Comparison of ENCODE assay signal across 26 mouse cellular contexts in genomic region chr1:82437273-82437672, GRCm38 (mm10).
DNase-seq lines count a peak whose midpoint lies in the region; ATAC-seq and TF ChIP-seq lines count a peak whose summit lies in the region.
"Had no signal": no experiment of that assay in that cellular context is flagged by ENCODE, and none has a peak within 500 bp of the region (broad histone marks: within the 10 kb centered on the region; RNA-seq: fewer than 3 reads in every experiment).

No protein-coding gene starts in this region.

- H3K27me3 ChIP-seq in forebrain, embryonic 15.5 days = no peaks in the 10 kb centered on the region
- H3K27me3 ChIP-seq in forebrain, embryonic 12.5 days = no peaks in the 10 kb centered on the region
- H3K27me3 ChIP-seq in forebrain, postnatal 0 days (ENCODE audit: insufficient read depth, low read length) = no peaks in the 10 kb centered on the region
- H3K27me3 ChIP-seq in forebrain, embryonic 11.5 days (ENCODE audit: control insufficient read depth, insufficient read depth, low read length) = no peaks in the 10 kb centered on the region
- no peaks in the 10 kb centered on the region for H3K27me3 ChIP-seq in midbrain, postnatal 0 days (ENCODE audit: insufficient read depth, low read length)
- H3K27me3 ChIP-seq in midbrain, embryonic 10.5 days (ENCODE audit: low read depth, poor library complexity, severe bottlenecking) = no peaks in the 10 kb centered on the region
- H3K27me3 ChIP-seq: CH12.LX; embryonic facial prominence, embryonic 13.5 days; embryonic facial prominence, embryonic 15.5 days; Patski had no signal

- no peak for ATAC-seq in cerebellum, adult (ENCODE audit: insufficient number of reproducible peaks, low FRiP score, low TSS enrichment)
- ATAC-seq in forebrain, embryonic 15.5 days (replicated peaks) = peak; percentile 51; the same call in 1 of the 2 replicates
- no peak for ATAC-seq in forebrain, embryonic 12.5 days (ENCODE audit: low FRiP score)
- ATAC-seq in forebrain, postnatal 0 days = peak; percentile 19; the same call in 1 of the 2 replicates
- ATAC-seq in forebrain, embryonic 11.5 days (replicated peaks; ENCODE audit: low FRiP score) = no peak
- no peak for ATAC-seq in midbrain, postnatal 0 days (ENCODE audit: low FRiP score)
- ATAC-seq: activated CD4-positive, CD25-positive, alpha-beta regulatory T cell, adult 4 months; CD4-positive, CD25-positive, alpha-beta regulatory T cell, adult 4 months; Patski had no signal

- H3K4me3 ChIP-seq in forebrain, embryonic 15.5 days = no peak overlapping the region
- H3K4me3 ChIP-seq in forebrain, embryonic 12.5 days (replicated peaks) = no peak overlapping the region
- H3K4me3 ChIP-seq in forebrain, postnatal 0 days (ENCODE audit: low read depth, low read length) = no peak overlapping the region
- H3K4me3 ChIP-seq in forebrain, embryonic 11.5 days (ENCODE audit: low read depth, low read length) = no peak overlapping the region
- H3K4me3 ChIP-seq in midbrain, postnatal 0 days (ENCODE audit: low read depth, low read length) = no peak overlapping the region
- H3K4me3 ChIP-seq in midbrain, embryonic 10.5 days = no peak overlapping the region
- H3K4me3 ChIP-seq: embryonic facial prominence, embryonic 13.5 days; embryonic facial prominence, embryonic 15.5 days; erythroblast, embryonic 14.5 days had no signal

- WGBS in forebrain, embryonic 15.5 days = 57% methylated on average over 3 of the region's 3 CpGs
- WGBS in forebrain, embryonic 12.5 days = 71% methylated on average over 3 of the region's 3 CpGs
- WGBS in forebrain, postnatal 0 days = 44% methylated on average over 3 of the region's 3 CpGs
- WGBS in forebrain, embryonic 11.5 days = 82% methylated on average over 3 of the region's 3 CpGs
- 61% methylated on average over 3 of the region's 3 CpGs for WGBS in midbrain, postnatal 0 days
- WGBS in midbrain, embryonic 10.5 days = 89% methylated on average over 3 of the region's 3 CpGs

- no peaks in the 10 kb centered on the region for H3K9me3 ChIP-seq in forebrain, embryonic 15.5 days
- H3K9me3 ChIP-seq in forebrain, embryonic 12.5 days = no peaks in the 10 kb centered on the region
- no peaks in the 10 kb centered on the region for H3K9me3 ChIP-seq in forebrain, postnatal 0 days (ENCODE audit: low read length)
- H3K9me3 ChIP-seq in forebrain, embryonic 11.5 days (ENCODE audit: control insufficient read depth, low read length) = no peaks in the 10 kb centered on the region
- no peaks in the 10 kb centered on the region for H3K9me3 ChIP-seq in midbrain, postnatal 0 days (ENCODE audit: low read length)
- no peaks in the 10 kb centered on the region for H3K9me3 ChIP-seq in midbrain, embryonic 10.5 days (replicated peaks)
- H3K9me3 ChIP-seq: embryonic facial prominence, embryonic 13.5 days; embryonic facial prominence, embryonic 15.5 days; G1E had no signal

- no peak overlapping the region for H3K4me2 ChIP-seq in forebrain, embryonic 15.5 days (replicated peaks)
- no peak overlapping the region for H3K4me2 ChIP-seq in forebrain, embryonic 12.5 days
- no peak overlapping the region for H3K4me2 ChIP-seq in forebrain, postnatal 0 days (ENCODE audit: low read depth)
- no peak overlapping the region for H3K4me2 ChIP-seq in forebrain, embryonic 11.5 days (ENCODE audit: low read depth, low read length, severe bottlenecking)
- H3K4me2 ChIP-seq in midbrain, postnatal 0 days (ENCODE audit: low read depth, low read length, poor library complexity, severe bottlenecking) = no peak overlapping the region
- H3K4me2 ChIP-seq: embryonic facial prominence, embryonic 13.5 days; embryonic facial prominence, embryonic 15.5 days had no signal

- H3K9ac ChIP-seq in forebrain, embryonic 15.5 days (replicated peaks) = no peak overlapping the region
- H3K9ac ChIP-seq in forebrain, embryonic 12.5 days = no peak overlapping the region
- H3K9ac ChIP-seq in forebrain, postnatal 0 days = no peak overlapping the region
- H3K9ac ChIP-seq in forebrain, embryonic 11.5 days (ENCODE audit: low read length) = no peak overlapping the region
- no peak overlapping the region for H3K9ac ChIP-seq in midbrain, postnatal 0 days (replicated peaks; ENCODE audit: low read length, poor library complexity, severe bottlenecking)
- H3K9ac ChIP-seq: embryonic facial prominence, embryonic 13.5 days; embryonic facial prominence, embryonic 15.5 days had no signal

- no peaks in the 10 kb centered on the region for H3K36me3 ChIP-seq in forebrain, embryonic 15.5 days
- no peaks in the 10 kb centered on the region for H3K36me3 ChIP-seq in forebrain, embryonic 12.5 days (replicated peaks)
- H3K36me3 ChIP-seq in forebrain, postnatal 0 days (ENCODE audit: insufficient read depth) = no peaks in the 10 kb centered on the region
- H3K36me3 ChIP-seq in forebrain, embryonic 11.5 days (ENCODE audit: control insufficient read depth, insufficient read depth, low read length) = no peaks in the 10 kb centered on the region
- H3K36me3 ChIP-seq in midbrain, postnatal 0 days (ENCODE audit: insufficient read depth, low read length) = no peaks in the 10 kb centered on the region
- H3K36me3 ChIP-seq in midbrain, embryonic 10.5 days = no peaks in the 10 kb centered on the region
- H3K36me3 ChIP-seq: embryonic facial prominence, embryonic 13.5 days; embryonic facial prominence, embryonic 15.5 days had no signal

- peak; percentile 18 to 38 for DNase-seq in cerebellum, postnatal 10 days
- no peak for DNase-seq in forebrain, postnatal 0 days
- DNase-seq in forebrain, embryonic 11.5 days (ENCODE audit: low spot score) = no peak
- peak; percentile 6 for DNase-seq in midbrain, postnatal 0 days (ENCODE audit: low spot score)
- no peak for DNase-seq in midbrain, embryonic 10.5 days (ENCODE audit: low spot score)
- DNase-seq: adrenal gland, adult 8-10 months; adrenal gland, postnatal 14 days; adrenal gland, postnatal 36 days; B cell, adult 2 months; cerebellum, adult 11-12 months; cerebellum, adult 2 months; cerebellum, adult 9-10 months; cerebellum, postnatal 14 days; cerebellum, postnatal 36 days; embryo, embryonic 11 days had no signal

- no peak overlapping the region for H3K27ac ChIP-seq in forebrain, embryonic 15.5 days (replicated peaks)
- no peak overlapping the region for H3K27ac ChIP-seq in forebrain, embryonic 12.5 days
- H3K27ac ChIP-seq in forebrain, postnatal 0 days (ENCODE audit: low read depth, low read length) = no peak overlapping the region
- H3K27ac ChIP-seq in forebrain, embryonic 11.5 days (ENCODE audit: low read depth, low read length) = no peak overlapping the region
- no peak overlapping the region for H3K27ac ChIP-seq in midbrain, postnatal 0 days (ENCODE audit: low read depth, low read length)
- H3K27ac ChIP-seq in midbrain, embryonic 10.5 days (replicated peaks) = no peak overlapping the region
- H3K27ac ChIP-seq: embryonic facial prominence, embryonic 13.5 days; embryonic facial prominence, embryonic 15.5 days had no signal

- peaks cover 10% of the 10 kb centered on the region for H3K4me1 ChIP-seq in forebrain, embryonic 15.5 days
- peaks cover 4% of the 10 kb centered on the region for H3K4me1 ChIP-seq in forebrain, embryonic 12.5 days
- H3K4me1 ChIP-seq in forebrain, postnatal 0 days (ENCODE audit: insufficient read depth) = no peaks in the 10 kb centered on the region; the same call in 1 of the 2 replicates
- H3K4me1 ChIP-seq in forebrain, embryonic 11.5 days (replicated peaks; ENCODE audit: control insufficient read depth, insufficient read depth, low read length) = no peaks in the 10 kb centered on the region
- no peaks in the 10 kb centered on the region for H3K4me1 ChIP-seq in midbrain, postnatal 0 days (ENCODE audit: insufficient read depth, low read length)
- H3K4me1 ChIP-seq in midbrain, embryonic 10.5 days = peaks cover 4% of the 10 kb centered on the region; the same call in 1 of the 2 replicates

- no peak for TF ChIP-seq CTCF in forebrain, postnatal 0 days (IDR thresholded peaks at IDR 0.05; ENCODE audit: low read depth)
- no peak for TF ChIP-seq CTCF in midbrain, postnatal 0 days (IDR thresholded peaks at IDR 0.05)

Comparison
In these comparisons a context has a peak if more than half of its experiments do, and no peak if none do; other contexts are left out.
1. DNase-seq: peak in cerebellum, postnatal 10 days (2 of 2) and midbrain, postnatal 0 days (single experiment); none in forebrain, postnatal 0 days (single experiment), forebrain, embryonic 11.5 days (single experiment) and midbrain, embryonic 10.5 days (single experiment).
2. ATAC-seq: peak in forebrain, embryonic 15.5 days (single experiment) and forebrain, postnatal 0 days (single experiment); none in cerebellum, adult (single experiment), forebrain, embryonic 12.5 days (single experiment), forebrain, embryonic 11.5 days (single experiment) and midbrain, postnatal 0 days (single experiment).